Mouse (Mus musculus): ENCODE measurements at regions not wholly inside any gene's neighbourhood (a gene's known extent, or its start where the extent isn't known, plus 50 kb on each side); places are given as distances from the start of the nearest gene placed in this dataset.
"Not testable (repeated sequence)": the region's sequence is repeated elsewhere in the genome, so short reads cannot be mapped to it uniquely, and the experiment has no call there.

- DNase-seq (ENCODE audit: low spot score): peak; percentile 21
These were observed 155.1 kb upstream of the Chst7 start for GRCm38 (mm10) chrX:19903962-19904930.

GRCm38 (mm10) chrX:19906646-19907371 lies 152.6 kb upstream of the Chst7 start:
- no peak for DNase-seq (ENCODE audit: low spot score)

GRCm38 (mm10) chrX:19917001-19917400 lies 142.4 kb upstream of the Chst7 start:
- DNase-seq (ENCODE audit: low spot score): no peak

DNA sequence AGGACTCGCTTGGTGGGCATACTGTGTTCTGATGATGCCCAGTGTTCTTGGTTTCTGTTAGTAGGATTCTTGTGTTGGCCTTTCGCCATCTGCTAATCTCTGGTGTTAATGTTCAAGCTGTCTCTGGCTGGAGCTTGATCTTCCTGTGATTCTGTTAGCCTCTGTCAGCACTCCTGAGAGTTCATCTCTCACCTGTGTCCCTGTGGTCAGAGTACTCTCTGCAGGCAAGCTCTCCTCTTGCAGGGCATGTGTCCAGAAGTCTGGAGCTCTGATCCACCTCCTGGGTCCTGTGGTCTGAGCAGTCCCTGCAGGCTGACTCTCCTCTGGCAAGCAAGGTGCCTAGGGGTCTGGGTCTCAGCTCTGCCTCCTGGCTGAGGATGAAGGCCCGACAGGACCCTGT lies 130.0 kb upstream of the Chst7 start:
- DNase-seq (ENCODE audit: low spot score): not testable (repeated sequence)

- no peak for DNase-seq (ENCODE audit: low spot score)
These were observed 129.5 kb upstream of the Chst7 start for GRCm38 (mm10) chrX:19929866-19930265.

GRCm38 (mm10) chrX:19943305-19943704 lies 116.1 kb upstream of the Chst7 start:
- DNase-seq (ENCODE audit: low spot score): no peak

Measured in adipocyte (in vitro differentiated cells).